Mouse (Mus musculus): ENCODE measurements around the gene Kmo. TPM values are rescaled to one million over a fixed set of nuclear protein-coding genes. Genes with fewer than 3 reads are reported as not detected.

Gene Kmo
- polyA plus RNA-seq, 1 experiment from 2014 or later = 0.16 TPM

Other genes with a start within 250 kb of the Kmo start
- 0.16 and 0.33 TPM in 2 replicates for gene Rgs7, start 127.9 kb upstream of the Kmo start, polyA plus RNA-seq (2014; fragmentation: Nextera tagmentation; extraction: Ambion mirVana)
- 114 and 118 TPM in 2 replicates for gene Fh1, start 5.3 kb downstream of the Kmo start, polyA plus RNA-seq (2014; fragmentation: Nextera tagmentation; extraction: Ambion mirVana)
- gene Opn3, start 72.4 kb downstream of the Kmo start, polyA plus RNA-seq (2014; fragmentation: Nextera tagmentation; extraction: Ambion mirVana) = 10.5 and 11.8 TPM in 2 replicates
- gene Chml, start 72.5 kb downstream of the Kmo start, polyA plus RNA-seq (2014; fragmentation: Nextera tagmentation; extraction: Ambion mirVana) = 3.6 and 5.2 TPM in 2 replicates
- gene Wdr64, start 78.2 kb downstream of the Kmo start, polyA plus RNA-seq (2014; fragmentation: Nextera tagmentation; extraction: Ambion mirVana) = not detected in 2 replicates